Mouse (Mus musculus) heart, postnatal 4 days (tissue): Measurements from ENCODE around the gene Elmo3. TPM values are rescaled to one million over a fixed set of nuclear protein-coding genes. Genes with fewer than 3 reads are reported as not detected.
"Not testable (repeated sequence)": the region's sequence is repeated elsewhere in the genome, so short reads cannot be mapped to it uniquely, and the experiment has no call there.

Source experiments
- DNase-seq: peaks from one replicate; pipeline ENCODE4 v3.0.0; 2021
- total RNA-seq, 2 experiments: library from RNA; stranded (reverse); gene quantifications; 2 replicates each; pipeline ENCODE4 v1.2.3; 2021

The Elmo3 gene
- total RNA-seq, 2 experiments from 2014 or later: 1.5 to 2.1 TPM

- DNase-seq: peak; percentile 72
Observed at GRCm38 (mm10) chr8:105276292-105277120, 28.9 kb upstream of the Elmo3 start.

GRCm38 (mm10) chr8:105278911-105279334 lies 26.5 kb upstream of the Elmo3 start:
- peak; percentile 88 for DNase-seq

DNA sequence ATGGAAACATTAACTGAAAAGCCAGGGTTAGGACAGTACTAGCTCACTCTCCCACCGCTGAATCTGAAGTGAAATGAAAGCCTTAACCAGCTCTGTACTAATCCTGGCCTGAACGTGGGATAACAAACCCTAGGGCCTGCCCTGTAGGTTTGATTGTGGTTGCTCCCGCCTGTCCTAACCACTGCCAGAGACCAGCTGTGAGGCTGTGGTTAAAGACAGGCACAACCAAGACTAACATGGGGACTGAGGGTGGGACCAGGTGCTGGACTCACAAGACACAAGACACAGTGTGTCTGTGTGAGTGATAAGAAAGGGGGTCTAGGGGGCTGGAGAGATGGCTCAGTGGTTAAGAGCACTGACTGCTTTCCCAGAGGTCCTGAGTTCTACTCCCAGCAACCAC lies 24.8 kb upstream of the Elmo3 start:
- DNase-seq: no peak

GRCm38 (mm10) chr8:105281821-105282220 lies 23.6 kb upstream of the Elmo3 start:
- no peak for DNase-seq

- no peak for DNase-seq
Observed at GRCm38 (mm10) chr8:105282239-105282638, 23.2 kb upstream of the Elmo3 start.

DNA sequence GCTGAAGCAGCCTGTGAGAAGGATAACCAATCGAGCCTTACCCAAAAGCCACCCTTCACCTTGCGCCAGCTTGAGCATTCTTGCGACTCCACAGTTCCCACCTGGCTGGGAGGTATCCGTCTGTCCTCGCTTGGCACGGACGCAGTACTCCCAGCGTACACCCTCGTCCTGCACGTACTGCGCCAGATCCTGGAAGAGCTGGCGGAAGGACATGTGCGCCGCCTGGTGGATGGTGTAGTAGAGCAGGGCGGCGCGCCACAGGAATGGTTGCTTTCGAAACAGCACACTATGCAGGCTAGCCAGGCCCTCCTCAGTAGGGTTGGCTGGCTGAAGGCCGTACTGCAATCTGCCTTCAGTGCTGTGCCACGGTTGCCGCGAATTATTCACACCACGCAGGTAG lies 22.3 kb upstream of the Elmo3 start:
- DNase-seq: peak; percentile 58

DNA sequence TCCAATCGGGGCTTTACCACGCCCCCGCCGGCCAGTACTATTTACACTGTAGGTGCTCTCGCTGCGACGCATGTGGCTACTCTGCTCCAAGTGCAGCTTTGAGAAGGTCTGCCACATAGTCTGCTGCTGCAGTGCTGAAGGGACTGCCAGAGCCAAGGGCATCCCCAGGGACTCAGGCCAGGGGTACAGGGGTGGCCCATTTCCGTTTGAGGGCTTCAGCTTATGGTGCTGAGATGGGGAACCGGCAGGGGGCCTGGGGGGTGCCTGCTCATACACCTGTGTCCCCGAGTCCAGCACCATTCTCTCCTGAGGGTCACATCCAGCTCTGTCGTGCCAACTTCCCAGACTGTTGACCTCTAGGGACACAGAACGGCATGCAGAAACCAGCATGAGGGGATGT lies 19.9 kb upstream of the Elmo3 start:
- no peak for DNase-seq

DNA sequence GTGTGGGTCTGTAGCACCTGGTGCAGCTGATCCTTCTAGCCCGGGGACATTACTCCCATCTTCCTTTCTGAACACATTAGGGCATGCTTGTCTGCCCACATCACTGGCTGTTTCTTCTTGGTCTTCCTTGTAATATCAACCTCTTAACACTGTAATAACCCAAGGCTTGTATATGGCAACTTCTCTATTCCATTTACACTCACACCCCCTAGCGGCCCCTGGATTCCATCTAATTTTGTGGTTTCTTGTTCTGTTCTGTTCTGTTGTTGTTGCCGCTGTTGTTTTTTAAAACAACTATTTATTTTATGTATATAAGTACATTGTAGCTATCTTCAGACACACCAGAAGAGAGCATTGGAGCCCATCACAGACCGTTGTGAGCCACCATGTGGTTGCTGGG lies 18.5 kb upstream of the Elmo3 start:
- DNase-seq: no peak

GRCm38 (mm10) chr8:105288231-105288630 lies 17.2 kb upstream of the Elmo3 start:
- DNase-seq: no peak

GRCm38 (mm10) chr8:105288958-105289732 lies 16.3 kb upstream of the Elmo3 start:
- DNase-seq: peak; percentile 94

DNA sequence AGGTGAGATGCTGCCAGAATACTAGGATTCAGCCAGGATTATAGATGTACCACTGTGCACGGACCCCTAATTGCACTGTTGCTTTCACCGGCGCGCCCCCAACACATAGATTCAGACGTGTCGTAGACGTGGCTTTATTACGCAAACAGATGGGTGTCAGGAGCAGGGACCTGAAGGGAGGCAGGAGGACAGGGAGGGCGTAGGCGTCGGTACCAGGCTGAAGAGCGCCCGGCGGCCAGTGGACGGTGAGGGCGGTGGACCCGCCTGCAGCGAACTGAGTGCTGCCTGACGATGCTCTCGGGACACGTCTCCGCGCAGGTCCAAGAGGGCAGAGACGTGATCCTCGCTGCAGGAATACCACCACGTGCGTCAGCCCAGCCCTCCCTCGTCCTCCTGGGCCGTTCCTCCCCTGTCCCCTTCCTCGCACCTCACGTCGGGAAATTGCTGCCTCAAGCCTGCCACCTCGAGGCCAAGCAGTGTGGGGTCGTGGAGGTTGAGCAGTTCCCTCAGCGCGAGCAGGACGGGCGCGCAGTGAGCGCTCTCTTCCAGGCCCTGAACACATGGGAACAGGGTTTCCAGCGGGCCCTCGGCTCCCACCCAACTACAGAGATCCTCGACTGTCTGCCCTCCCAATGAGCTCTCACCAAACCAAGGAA lies 15.5 kb upstream of the Elmo3 start, which contains the start of gene 4931428F04Rik:
Gene 4931428F04Rik, minus strand, starts transcription at position 60 of the 656 bp plus-strand sequence.
- peak; percentile 62 for DNase-seq

DNA sequence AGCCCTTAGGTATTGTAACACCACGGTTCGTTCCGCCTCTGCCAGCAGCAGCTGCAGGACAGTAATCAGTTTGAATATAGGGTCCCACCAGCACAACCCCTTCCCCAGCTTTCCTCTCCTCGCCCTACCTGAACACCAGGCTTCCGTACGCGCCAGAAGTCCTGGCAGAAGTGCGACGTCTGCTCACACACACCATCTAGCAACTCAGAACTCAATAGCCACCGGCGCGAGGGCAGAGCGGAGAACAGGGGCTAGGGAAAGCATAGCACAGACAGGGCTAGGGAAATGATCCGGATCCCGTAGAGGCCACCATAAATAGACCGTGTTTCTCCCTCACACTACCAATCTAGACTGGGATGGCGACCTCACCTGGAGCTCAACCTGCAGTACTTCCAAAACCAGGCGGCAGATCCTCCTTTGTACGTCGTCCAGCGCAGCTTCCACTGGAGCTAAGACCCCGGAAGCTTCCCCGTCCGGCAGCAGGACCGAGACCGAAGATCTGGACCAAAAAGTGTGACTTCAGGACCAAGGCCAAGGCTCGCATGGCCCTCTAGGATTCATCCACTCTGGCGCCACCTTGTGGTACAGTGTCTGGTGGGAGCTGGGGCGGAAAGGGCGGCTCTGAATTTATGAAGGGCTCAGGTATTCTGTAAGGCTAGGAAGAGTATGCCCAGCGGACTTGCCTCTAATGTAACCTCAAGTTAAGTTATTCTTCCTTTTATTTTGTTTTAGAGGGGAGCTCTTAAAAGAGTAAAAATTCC lies 14.7 kb upstream of the Elmo3 start:
- DNase-seq: peak; percentile 97

DNA sequence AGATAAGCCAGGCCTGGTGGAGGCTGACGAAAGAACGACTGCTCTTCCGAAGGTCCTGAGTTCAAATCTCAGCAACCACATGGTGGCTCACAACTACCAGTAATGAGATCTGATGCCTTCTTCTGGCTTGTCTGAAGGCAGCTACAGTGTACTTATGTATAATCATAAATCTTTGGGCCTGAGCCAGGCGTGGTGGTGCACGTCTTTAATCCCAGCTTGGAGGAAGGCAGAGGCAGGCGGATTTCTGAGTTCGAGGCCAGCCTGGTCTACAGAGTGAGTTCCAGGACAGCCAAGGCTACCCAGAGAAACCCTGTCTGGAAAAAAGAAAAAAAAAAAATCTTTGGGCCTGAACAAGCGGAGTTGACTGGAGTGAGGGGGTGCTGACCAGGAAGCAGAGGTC lies 14.0 kb upstream of the Elmo3 start:
- not testable (repeated sequence) for DNase-seq

GRCm38 (mm10) chr8:105291802-105292201 lies 13.6 kb upstream of the Elmo3 start:
- DNase-seq: not testable (repeated sequence)

GRCm38 (mm10) chr8:105292471-105292870 lies 12.9 kb upstream of the Elmo3 start:
- DNase-seq: no peak

DNA sequence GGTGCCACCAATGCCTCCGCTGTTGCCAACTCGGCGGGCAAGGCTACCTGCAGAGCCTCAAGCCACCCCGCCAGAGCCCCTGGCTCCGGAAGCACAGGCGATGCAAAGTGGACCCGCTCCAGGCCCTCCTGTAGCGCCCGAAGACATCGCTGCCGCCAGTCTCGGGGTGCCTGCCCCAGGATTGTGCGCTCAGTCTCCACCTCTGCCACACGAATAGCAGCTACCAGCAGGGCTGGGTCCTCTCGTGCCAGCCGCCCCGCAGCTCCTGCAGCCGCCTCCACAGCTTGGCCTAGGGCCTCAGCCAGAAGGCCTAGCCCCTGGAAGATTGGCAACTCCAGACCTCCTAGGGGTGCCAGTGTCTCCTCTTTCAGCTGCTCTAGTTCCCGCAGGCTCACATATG lies 12.0 kb upstream of the Elmo3 start:
- DNase-seq: no peak

DNA sequence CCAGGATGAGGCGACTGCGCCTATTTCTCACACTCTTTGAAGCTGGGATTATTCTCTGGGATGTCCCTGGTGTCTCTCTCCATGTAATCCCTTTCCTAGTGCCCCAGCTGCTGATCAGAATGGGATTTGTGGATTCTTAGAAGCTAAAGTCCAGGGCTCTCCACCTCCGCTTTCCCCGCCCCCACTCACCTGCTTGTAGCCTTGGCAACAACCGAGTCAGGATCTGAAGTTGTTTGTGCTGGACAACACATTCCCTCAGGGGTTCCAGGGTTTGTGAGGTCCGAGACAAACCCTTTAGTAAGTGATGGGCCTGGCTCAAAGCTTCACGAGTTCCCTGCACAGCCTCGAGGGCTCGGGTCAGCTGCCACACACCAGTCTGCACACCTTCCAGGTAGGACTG lies 10.6 kb upstream of the Elmo3 start:
- DNase-seq: no peak

DNA sequence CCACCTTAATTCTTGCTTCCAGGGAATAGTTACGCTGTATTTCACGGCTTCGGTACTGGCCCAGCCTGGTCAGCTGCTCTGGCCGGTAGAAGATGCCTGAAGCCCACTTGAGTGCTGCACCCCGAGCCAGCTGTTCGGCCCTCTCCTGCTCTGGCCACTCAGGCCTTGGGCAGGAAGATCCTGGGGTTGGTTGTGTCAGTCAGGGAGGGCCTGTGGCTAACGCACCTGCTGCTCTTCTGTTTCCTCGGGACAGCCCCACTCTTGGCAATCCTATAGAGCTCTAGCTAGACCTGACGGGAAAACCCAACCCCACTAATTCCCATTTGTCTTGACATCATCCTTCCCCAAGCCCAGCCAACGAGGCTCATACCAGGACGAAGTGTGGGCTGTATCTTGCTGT lies 10.1 kb upstream of the Elmo3 start:
- DNase-seq: no peak

- DNase-seq: no peak
Observed at GRCm38 (mm10) chr8:105295895-105296573, 9.4 kb upstream of the Elmo3 start, which contains the start of gene Exoc3l. TSS of gene Exoc3l (minus strand) at chr8:105296101.

- peak; percentile 94 for DNase-seq
Observed at GRCm38 (mm10) chr8:105297511-105298192, 7.7 kb upstream of the Elmo3 start, which contains the start of gene E2f4. TSS of gene E2f4 (plus strand) at chr8:105297663.
